Mouse (Mus musculus) heart, embryonic 12.5 days (tissue): ENCODE measurements at regions not wholly inside any gene's neighbourhood (a gene's known extent, or its start where the extent isn't known, plus 50 kb on each side); places are given as distances from the start of the nearest gene placed in this dataset.
"Not testable (repeated sequence)": the region's sequence is repeated elsewhere in the genome, so short reads cannot be mapped to it uniquely, and the experiment has no call there.

Experiments
- ATAC-seq: fragments of 200-750 bp; cut with Nextera tagmentation; 2 replicates; pipeline ENCODE4 v1.8.0; 2017; ENCODE audit warnings: moderate TSS enrichment, moderate library complexity; ENCODE audit not compliant: insufficient number of reproducible peaks, low FRiP score
- H3K27ac ChIP-seq: fragments of 300-500 bp; sonication (generic); 2 replicates; pipeline ENCODE4 v1.5.1; 2016; ENCODE audit warnings: mild to moderate bottlenecking, moderate library complexity; ENCODE audit not compliant: poor library complexity, severe bottlenecking
- H3K27me3 ChIP-seq: fragments of 300-500 bp; sonication (generic); replicated peaks from 2 replicates; pipeline ENCODE4 v1.6.1; 2016; ENCODE audit warnings: mild to moderate bottlenecking, moderate library complexity
- H3K36me3 ChIP-seq: fragments of 300-500 bp; sonication (generic); 2 replicates; pipeline ENCODE4 v1.6.1; 2016; ENCODE audit warnings: mild to moderate bottlenecking, moderate library complexity
- H3K4me1 ChIP-seq: fragments of 300-500 bp; sonication (generic); replicated peaks from 2 replicates; pipeline ENCODE4 v1.6.1; 2016; ENCODE audit warnings: mild to moderate bottlenecking
- H3K4me2 ChIP-seq: fragments of 300-500 bp; sonication (generic); 2 replicates; pipeline ENCODE4 v1.6.1; 2016; ENCODE audit warnings: mild to moderate bottlenecking, moderate library complexity
- H3K4me3 ChIP-seq: fragments of 300-500 bp; sonication (generic); 2 replicates; pipeline ENCODE4 v1.5.1; 2016; ENCODE audit warnings: mild to moderate bottlenecking
- H3K9ac ChIP-seq: fragments of 300-500 bp; sonication (generic); 2 replicates; pipeline ENCODE4 v1.6.1; 2016; ENCODE audit warnings: mild to moderate bottlenecking, moderate library complexity
- H3K9me3 ChIP-seq: fragments of 300-500 bp; sonication (generic); replicated peaks from 2 replicates; pipeline ENCODE4 v1.6.1; 2016; ENCODE audit warnings: mild to moderate bottlenecking, moderate library complexity
- WGBS: fragments of 180-500 bp; shearing (Covaris S2); methylation state at CpG from one replicate; pipeline ENCODE4 v1.1.7; 2016; 5-methylcytosine and 5-hydroxymethylcytosine counted together

DNA sequence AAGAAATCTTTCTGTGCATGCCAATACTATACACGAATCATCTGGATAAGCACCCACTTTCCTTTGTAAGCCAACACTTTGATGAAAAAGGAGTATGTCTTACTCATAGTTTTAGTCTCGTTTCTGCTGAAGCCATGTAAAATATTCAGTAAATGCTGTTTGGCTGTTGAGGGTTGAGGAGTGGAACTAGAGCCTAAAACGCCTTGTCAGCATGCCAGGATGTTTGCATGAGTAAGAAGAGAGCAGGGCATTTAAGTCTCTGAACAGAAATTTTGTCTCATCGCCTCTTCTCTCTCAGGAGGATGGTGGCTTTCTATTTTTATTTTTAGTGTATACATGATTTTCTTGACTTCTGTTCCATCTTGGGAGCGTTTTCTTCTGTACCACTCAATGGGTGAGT lies 216.0 kb downstream of the Serpinb8 start:
- Histone ChIP-seq H3K27ac (no peak overlapping the region), H3K9ac (no peak overlapping the region), H3K4me1 (no peaks in the 10 kb centered on the region), H3K27me3 (no peaks in the 10 kb centered on the region), H3K9me3 (no peaks in the 10 kb centered on the region), H3K4me3 (no peak overlapping the region), H3K4me2 (no peak overlapping the region), H3K36me3 (no peaks in the 10 kb centered on the region)
- ATAC-seq = no peak
- WGBS = 74% methylated on average over 5 of the region's 5 CpGs

- H3K9ac ChIP-seq, H3K36me3 ChIP-seq, ATAC-seq, H3K9me3 ChIP-seq, H3K27me3 ChIP-seq, H3K4me3 ChIP-seq, H3K27ac ChIP-seq, H3K4me1 ChIP-seq, H3K4me2 ChIP-seq: not testable (repeated sequence)
- WGBS = 84% methylated on average over 2 of the region's 2 CpGs
Measured at GRCm38 (mm10) chr1:107807367-107807766, 217.6 kb downstream of the Serpinb8 start.

DNA sequence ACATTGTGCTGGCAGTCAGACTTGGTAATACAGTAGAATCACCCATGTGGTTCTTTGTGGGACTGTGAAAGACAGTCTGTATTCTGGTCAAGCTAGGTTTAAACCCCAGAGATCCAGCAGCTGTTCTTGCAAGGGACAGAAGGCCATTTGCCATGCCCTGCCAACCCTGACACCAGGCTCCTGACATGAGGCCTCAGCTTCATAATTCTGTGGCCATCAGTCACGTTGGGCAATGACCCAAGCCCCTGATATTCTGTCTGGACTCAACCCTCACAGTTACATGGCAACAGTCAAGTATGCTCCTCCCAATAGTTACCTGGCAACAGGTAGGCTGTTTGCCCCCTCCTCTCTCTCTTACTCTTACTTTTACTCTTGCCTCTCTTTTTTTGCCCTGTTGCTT lies 221.3 kb downstream of the Serpinb8 start:
- H3K27ac ChIP-seq = no peak overlapping the region
- no peaks in the 10 kb centered on the region for H3K4me1 ChIP-seq
- no peaks in the 10 kb centered on the region for H3K36me3 ChIP-seq
- no peak overlapping the region for H3K9ac ChIP-seq
- no peaks in the 10 kb centered on the region for H3K27me3 ChIP-seq
- no peak for ATAC-seq
- no peaks in the 10 kb centered on the region for H3K9me3 ChIP-seq
- H3K4me2 ChIP-seq = no peak overlapping the region
- H3K4me3 ChIP-seq = no peak overlapping the region
- 79% methylated on average over 1 of the region's 1 CpGs for WGBS

DNA sequence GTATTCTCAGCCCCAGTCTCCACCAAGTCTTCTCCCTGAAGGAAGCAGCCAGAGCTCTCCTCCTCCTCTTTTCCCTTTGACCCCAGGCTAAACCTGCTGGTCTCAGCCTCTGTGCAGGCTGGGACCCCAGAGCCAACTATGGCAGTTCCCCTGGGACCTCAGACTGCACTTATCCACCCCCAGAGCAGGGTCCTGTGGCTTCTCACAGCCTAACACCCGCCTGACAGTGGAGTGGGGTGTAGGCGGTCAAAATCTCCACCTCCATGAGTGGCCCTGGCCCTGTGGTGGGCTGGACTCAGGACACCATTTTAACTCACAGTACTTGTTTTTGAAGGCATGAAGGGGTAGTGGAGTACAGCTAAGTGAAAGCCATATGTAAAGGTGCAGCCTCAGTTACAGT lies 222.1 kb downstream of the Serpinb8 start:
- Histone ChIP-seq H3K36me3 (no peaks in the 10 kb centered on the region), H3K4me2 (no peak overlapping the region), H3K27me3 (no peaks in the 10 kb centered on the region), H3K9me3 (no peaks in the 10 kb centered on the region), H3K4me3 (no peak overlapping the region), H3K9ac (no peak overlapping the region), H3K27ac (no peak overlapping the region), H3K4me1 (no peaks in the 10 kb centered on the region)
- 74% methylated on average over 2 of the region's 2 CpGs for WGBS
- ATAC-seq = no peak

- ATAC-seq = no peak
Measured at GRCm38 (mm10) chr1:107837877-107838276, 248.1 kb downstream of the Serpinb8 start.

DNA sequence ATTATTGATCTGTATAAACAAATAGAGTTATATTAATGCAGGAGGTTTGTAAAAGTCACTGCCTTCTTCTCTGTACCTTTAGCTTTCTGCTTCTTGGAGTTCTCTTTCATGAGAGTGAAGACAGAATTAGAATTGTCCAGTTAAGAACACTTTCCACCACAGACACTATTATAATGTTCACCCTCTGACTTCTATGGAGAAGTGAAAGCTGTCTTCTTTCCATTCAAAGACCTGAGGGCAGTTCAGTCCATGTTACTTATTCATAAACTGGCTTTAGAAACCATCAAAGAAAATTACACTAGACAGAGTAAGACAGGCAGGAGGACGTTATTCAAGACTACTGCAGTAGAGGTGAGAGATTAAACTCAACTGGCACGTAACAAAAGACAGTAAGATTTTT lies 262.6 kb downstream of the Serpinb8 start:
- no peaks in the 10 kb centered on the region for H3K9me3 ChIP-seq
- no peak overlapping the region for H3K9ac ChIP-seq
- H3K4me3 ChIP-seq = no peak overlapping the region
- H3K4me2 ChIP-seq = no peak overlapping the region
- H3K4me1 ChIP-seq = no peaks in the 10 kb centered on the region
- no peaks in the 10 kb centered on the region for H3K27me3 ChIP-seq
- WGBS = 67% methylated on average over 2 of the region's 2 CpGs
- no peak for ATAC-seq
- no peaks in the 10 kb centered on the region for H3K36me3 ChIP-seq
- H3K27ac ChIP-seq = no peak overlapping the region

More at GRCm38 (mm10) chr1:107837877-107838276, 248.1 kb downstream of the Serpinb8 start:
- Histone ChIP-seq H3K9ac (no peak overlapping the region), H3K27ac (no peak overlapping the region), H3K4me1 (no peaks in the 10 kb centered on the region), H3K4me2 (no peak overlapping the region), H3K9me3 (no peaks in the 10 kb centered on the region), H3K4me3 (no peak overlapping the region), H3K27me3 (no peaks in the 10 kb centered on the region), H3K36me3 (no peaks in the 10 kb centered on the region)
- WGBS = 82% methylated on average over 5 of the region's 5 CpGs

DNA sequence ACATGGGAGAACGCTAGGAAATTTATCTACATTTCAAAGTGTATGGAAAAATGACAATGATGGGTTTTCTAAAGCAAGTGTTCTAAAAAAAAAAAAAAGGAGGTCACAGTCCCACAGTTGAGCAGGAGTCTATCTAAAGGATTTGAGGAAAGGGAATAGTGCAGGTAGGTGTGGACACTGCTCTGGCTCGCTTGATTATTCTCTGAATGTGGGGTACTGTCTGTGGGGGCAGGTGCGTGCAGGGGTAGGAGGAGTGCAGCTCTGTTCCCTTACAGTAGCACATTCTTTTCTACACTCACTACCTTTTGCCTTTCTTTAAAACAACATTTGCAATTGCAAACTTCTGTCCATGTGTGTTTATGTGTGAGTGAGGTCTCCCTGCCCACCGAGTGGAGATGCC lies 263.2 kb downstream of the Serpinb8 start:
- no peak overlapping the region for H3K27ac ChIP-seq
- no peak for ATAC-seq
- WGBS = 77% methylated on average over 4 of the region's 4 CpGs

GRCm38 (mm10) chr1:107897743-107898437 lies 308.1 kb downstream of the Serpinb8 start:
- Histone ChIP-seq H3K27ac (no peak overlapping the region), H3K9ac (no peak overlapping the region), H3K36me3 (no peaks in the 10 kb centered on the region), H3K27me3 (no peaks in the 10 kb centered on the region), H3K9me3 (no peaks in the 10 kb centered on the region), H3K4me3 (no peak overlapping the region), H3K4me2 (no peak overlapping the region), H3K4me1 (no peaks in the 10 kb centered on the region)
- no peak for ATAC-seq
- WGBS = 57% methylated on average over 3 of the region's 3 CpGs

More for the DNA sequence above, 263.2 kb downstream of the Serpinb8 start:
- Histone ChIP-seq H3K9me3 (no peaks in the 10 kb centered on the region), H3K9ac (no peak overlapping the region), H3K36me3 (no peaks in the 10 kb centered on the region), H3K4me1 (no peaks in the 10 kb centered on the region), H3K4me2 (no peak overlapping the region), H3K27me3 (no peaks in the 10 kb centered on the region), H3K4me3 (no peak overlapping the region)

- Histone ChIP-seq H3K4me2 (no peak overlapping the region), H3K4me1 (no peaks in the 10 kb centered on the region), H3K27me3 (no peaks in the 10 kb centered on the region), H3K36me3 (no peaks in the 10 kb centered on the region), H3K9ac (no peak overlapping the region), H3K9me3 (no peaks in the 10 kb centered on the region), H3K4me3 (no peak overlapping the region), H3K27ac (no peak overlapping the region)
- no peak for ATAC-seq
- WGBS = 82% methylated on average over 4 of the region's 4 CpGs
Measured at GRCm38 (mm10) chr1:107899261-107899660, 309.5 kb downstream of the Serpinb8 start.

DNA sequence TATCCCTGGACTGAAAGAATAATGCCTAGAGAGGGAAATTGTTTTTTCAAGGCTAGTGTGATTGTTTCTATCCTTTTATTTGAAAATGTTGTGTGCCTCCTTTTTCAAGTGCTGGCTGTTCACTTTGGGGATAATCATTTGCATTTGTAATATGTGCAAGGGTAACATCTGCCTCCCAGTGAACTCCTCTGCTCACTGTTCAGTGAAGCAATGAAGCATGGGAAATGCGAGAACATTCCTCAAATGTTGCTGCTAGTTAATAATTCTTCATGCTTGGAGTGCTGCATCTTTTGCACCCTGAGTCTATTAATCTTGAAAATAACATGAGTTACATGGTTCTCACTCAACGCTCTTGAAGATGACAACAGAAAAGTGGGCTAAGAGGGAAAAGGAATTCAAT lies 310.6 kb downstream of the Serpinb8 start:
- H3K36me3 ChIP-seq = no peaks in the 10 kb centered on the region
- H3K27me3 ChIP-seq = no peaks in the 10 kb centered on the region
- H3K4me1 ChIP-seq = no peaks in the 10 kb centered on the region
- H3K4me3 ChIP-seq = no peak overlapping the region
- H3K9ac ChIP-seq = no peak overlapping the region
- no peak for ATAC-seq
- H3K27ac ChIP-seq = no peak overlapping the region
- WGBS = 89% methylated on average over 2 of the region's 2 CpGs
- no peak overlapping the region for H3K4me2 ChIP-seq
- no peaks in the 10 kb centered on the region for H3K9me3 ChIP-seq

DNA sequence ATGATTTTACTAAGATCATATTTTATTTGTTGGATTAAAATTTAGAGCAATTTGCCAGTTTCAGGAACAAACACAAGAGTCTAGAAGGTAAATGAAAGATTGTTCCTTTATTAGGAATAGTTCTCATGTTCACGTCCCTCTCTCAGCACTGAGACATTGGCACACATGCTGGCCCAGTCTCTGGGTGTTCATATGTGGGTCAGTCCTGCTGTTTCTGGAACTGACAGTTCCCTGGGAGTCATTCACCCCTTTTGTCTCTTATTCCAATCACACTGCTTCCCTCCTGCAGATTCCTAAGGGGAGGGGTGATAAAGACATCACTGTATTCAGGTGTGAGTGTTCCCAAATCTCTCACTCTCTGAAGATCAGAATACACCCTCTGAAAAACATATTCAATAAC lies 311.1 kb downstream of the Serpinb8 start:
- Histone ChIP-seq H3K4me2 (no peak overlapping the region), H3K9ac (no peak overlapping the region), H3K27ac (no peak overlapping the region), H3K9me3 (no peaks in the 10 kb centered on the region), H3K4me3 (no peak overlapping the region), H3K36me3 (no peaks in the 10 kb centered on the region), H3K4me1 (no peaks in the 10 kb centered on the region), H3K27me3 (no peaks in the 10 kb centered on the region)
- 76% methylated on average over 1 of the region's 1 CpGs for WGBS
- ATAC-seq = no peak
